Mouse (Mus musculus) kidney, postnatal 14 days (tissue): ENCODE measurements around the gene Rbm46.

ENCODE experiments used
- DNase-seq: peaks from one replicate; pipeline ENCODE4 v3.0.0; 2022; ENCODE audit warnings: mixed read lengths

The Rbm46 gene

GRCm38 (mm10) chr3:82876372-82876739 is at the start of gene Rbm46:
Gene Rbm46 (minus strand): TSS chr3:82876483.
- peak; percentile 86 for DNase-seq

- no peak for DNase-seq
These were observed 39.3 kb upstream of the Rbm46 start for GRCm38 (mm10) chr3:82915632-82916031.

- DNase-seq = peak; percentile 4
These were observed 32.4 kb upstream of the Rbm46 start for GRCm38 (mm10) chr3:82908671-82909070.

- no peak for DNase-seq
These were observed 28.1 kb upstream of the Rbm46 start for GRCm38 (mm10) chr3:82904211-82904908.

GRCm38 (mm10) chr3:82903613-82904205 is 27.4 kb upstream of the Rbm46 start, which contains the start of gene Lrat:
Gene Lrat (minus strand): TSS chr3:82903973.
- DNase-seq = peak; percentile 65

- DNase-seq = no peak
These were observed 26.7 kb upstream of the Rbm46 start for GRCm38 (mm10) chr3:82902757-82903612.

- no peak for DNase-seq
These were observed 12.6 kb upstream of the Rbm46 start for GRCm38 (mm10) chr3:82888842-82889241.

- peak; percentile 38 for DNase-seq
These were observed 975 bp upstream of the Rbm46 start for GRCm38 (mm10) chr3:82877258-82877657.

GRCm38 (mm10) chr3:82875671-82876371 is 462 bp downstream of the Rbm46 start:
- peak; percentile 6 for DNase-seq

- peak; percentile 24 for DNase-seq
These were observed 18.7 kb downstream of the Rbm46 start for GRCm38 (mm10) chr3:82857414-82858077.

- DNase-seq = no peak
These were observed 51.1 kb downstream of the Rbm46 start for GRCm38 (mm10) chr3:82825165-82825564.

- no peak for DNase-seq
These were observed 64.4 kb downstream of the Rbm46 start for GRCm38 (mm10) chr3:82811851-82812250.

- no peak for DNase-seq
These were observed 65.8 kb downstream of the Rbm46 start for GRCm38 (mm10) chr3:82810334-82811120.

- DNase-seq = no peak
These were observed 66.5 kb downstream of the Rbm46 start for GRCm38 (mm10) chr3:82809769-82810168.

- no peak for DNase-seq
These were observed 67.9 kb downstream of the Rbm46 start for GRCm38 (mm10) chr3:82808323-82808911.

- no peak for DNase-seq
These were observed 71.0 kb downstream of the Rbm46 start for GRCm38 (mm10) chr3:82805291-82805690.

- DNase-seq = no peak
These were observed 75.8 kb downstream of the Rbm46 start for GRCm38 (mm10) chr3:82800470-82800843.

- no peak for DNase-seq
These were observed 76.4 kb downstream of the Rbm46 start for GRCm38 (mm10) chr3:82799735-82800469.

GRCm38 (mm10) chr3:82793656-82794055 is 82.6 kb downstream of the Rbm46 start:
- DNase-seq = no peak

GRCm38 (mm10) chr3:82791663-82792062 is 84.6 kb downstream of the Rbm46 start:
- DNase-seq = no peak
